Mouse (Mus musculus): ENCODE measurements around the gene Gart.

GRCm38 (mm10) chr16:91605156-91605555 lies 41.6 kb downstream of the Gart start:
- no peak for TF ChIP-seq POLR2A (IDR thresholded peaks at IDR 0.05; ENCODE audit: borderline replicate concordance, insufficient read depth, low read length)
- no peak for TF ChIP-seq CTCF (IDR thresholded peaks at IDR 0.05; ENCODE audit: borderline replicate concordance, insufficient read depth, low read depth, low read length)
